Mouse (Mus musculus) megakaryocyte, adult 5-6 weeks (primary cell): ENCODE measurements around the gene Zbtb21. TPM values are rescaled to one million over a fixed set of nuclear protein-coding genes. Genes with fewer than 3 reads are reported as not detected.
"Not testable (repeated sequence)": the region's sequence is repeated elsewhere in the genome, so short reads cannot be mapped to it uniquely, and the experiment has no call there.

ENCODE experiments used
- ATAC-seq: 2 replicates; pipeline ENCODE4 v1.8.0; 2016; ENCODE audit warnings: mild to moderate bottlenecking, inconsistent platforms; ENCODE audit not compliant: poor library complexity, severe bottlenecking
- total RNA-seq, 2 experiments: library from RNA; stranded (forward) in 1 of 2; stranded (reverse) in 1 of 2; fragments of 153-499, 151-499 nt in 1 of 2; fragments of 221-1000, 200-1000 nt in 1 of 2; gene quantifications; 2 replicates each; pipeline versions ENCODE4 v1.2.3 to v1.2.4; 2015 to 2017

The Zbtb21 gene
- total RNA-seq, 2 experiments from 2014 or later, result 10.6 to 12.1 TPM

DNA sequence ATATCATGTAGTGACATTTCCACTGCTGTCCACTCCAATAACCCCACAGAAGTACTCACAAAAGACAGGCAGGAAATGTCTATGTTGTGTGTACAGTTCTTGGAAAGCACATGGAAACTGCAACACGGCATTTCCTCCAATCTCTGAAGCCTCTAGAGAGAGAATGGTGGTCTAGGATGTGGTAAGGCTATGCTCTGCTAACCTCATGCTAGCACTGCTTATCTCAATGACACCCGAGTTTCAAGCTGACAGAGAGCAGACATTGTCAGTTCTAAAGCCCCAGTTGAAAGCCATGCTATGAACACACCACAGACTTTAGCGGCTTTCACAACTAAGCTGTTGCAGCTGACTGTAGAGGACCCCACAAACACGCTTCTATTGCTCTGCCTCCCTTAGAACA lies 13.6 kb downstream of the Zbtb21 start:
- ATAC-seq, result no peak

GRCm38 (mm10) chr16:97946993-97947392 lies 15.4 kb downstream of the Zbtb21 start:
- not testable (repeated sequence) for ATAC-seq

DNA sequence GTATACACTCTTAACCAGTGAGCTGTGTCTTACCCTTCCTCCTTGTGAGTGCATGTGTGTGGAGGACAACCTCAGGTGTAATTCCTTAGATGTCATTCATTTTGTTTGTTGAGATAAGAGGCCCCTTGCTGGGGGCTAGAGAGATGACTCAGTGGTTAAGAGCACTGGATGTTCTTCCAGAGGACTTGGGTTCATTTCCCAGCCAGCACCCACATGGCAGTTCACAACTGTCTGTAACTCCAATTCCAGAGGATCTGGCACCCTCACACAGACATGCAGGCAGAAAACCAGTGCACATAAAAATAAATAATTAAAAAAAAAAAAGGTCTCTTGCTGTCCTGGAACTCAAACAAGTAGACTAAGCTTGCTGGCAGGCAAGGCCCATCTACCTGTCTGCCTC lies 20.6 kb downstream of the Zbtb21 start:
- ATAC-seq, result no peak

DNA sequence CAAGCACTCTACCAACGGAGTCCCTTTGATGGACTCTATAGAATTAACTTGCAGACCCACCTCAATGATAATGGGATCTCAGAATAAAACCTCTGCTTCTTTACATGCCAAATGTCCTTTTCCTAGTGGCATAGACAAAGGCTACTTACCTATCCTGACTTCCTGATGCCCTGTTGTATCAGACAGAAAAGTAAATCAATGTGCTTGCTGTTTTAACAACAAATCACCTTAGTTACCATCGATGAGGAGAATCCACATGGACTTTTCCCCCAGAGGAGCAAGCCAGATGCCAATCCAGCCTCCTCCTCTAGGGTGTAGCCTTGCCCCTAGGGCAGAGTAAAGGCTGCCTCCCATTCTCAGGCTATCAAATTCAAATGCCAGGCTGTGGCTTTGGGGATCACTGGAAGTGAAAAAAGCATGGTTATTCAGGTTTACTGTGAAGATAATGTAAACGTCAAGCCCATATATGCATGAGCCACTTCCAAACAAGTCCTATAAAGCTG lies 21.9 kb downstream of the Zbtb21 start:
- ATAC-seq, result no peak

- no peak for ATAC-seq
These were observed 26.6 kb downstream of the Zbtb21 start for GRCm38 (mm10) chr16:97935815-97936214.

DNA sequence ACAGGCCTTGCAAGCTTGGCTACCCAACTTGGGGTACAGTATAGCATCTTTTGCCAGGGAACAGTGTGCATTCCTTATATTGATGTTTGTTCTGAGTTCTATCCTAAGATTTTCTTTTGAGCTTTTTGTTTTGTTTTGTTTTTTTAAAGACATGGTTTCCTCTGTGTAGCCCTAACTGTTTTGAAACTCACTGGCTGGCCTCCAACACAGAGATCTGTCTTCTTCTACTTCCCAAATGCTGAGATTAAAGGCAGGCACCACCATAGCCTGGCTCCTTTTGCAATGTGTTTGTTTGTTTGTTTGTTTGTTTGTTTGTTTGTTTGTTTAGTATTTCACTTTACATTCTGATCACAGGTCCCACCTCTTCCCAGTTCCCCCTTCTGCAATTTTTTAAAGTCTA lies 32.2 kb downstream of the Zbtb21 start:
- ATAC-seq, result no peak

GRCm38 (mm10) chr16:97929520-97929919 lies 32.9 kb downstream of the Zbtb21 start:
- ATAC-seq, result no peak

GRCm38 (mm10) chr16:97927331-97927938 lies 35.0 kb downstream of the Zbtb21 start:
- no peak for ATAC-seq

DNA sequence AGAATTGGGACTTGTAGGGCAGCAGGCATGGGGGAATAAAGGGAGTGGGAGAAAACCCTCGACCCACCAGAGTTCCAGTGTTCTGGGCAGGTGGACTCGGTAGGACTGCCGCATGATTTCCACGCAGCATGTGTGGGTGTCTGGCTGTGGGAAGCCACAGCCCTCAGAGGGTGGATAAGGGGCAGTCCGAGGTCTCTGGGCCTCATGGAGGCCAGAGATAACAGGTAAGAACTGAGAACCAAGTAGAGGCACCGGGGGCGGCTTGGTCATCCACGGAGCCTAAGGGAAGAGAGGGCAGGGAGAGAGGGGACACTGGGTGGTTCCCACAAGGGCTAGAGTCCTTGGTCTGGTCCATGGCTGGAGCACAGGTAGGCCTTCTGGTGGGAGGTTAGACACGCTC lies 36.0 kb downstream of the Zbtb21 start:
- ATAC-seq, result no peak

DNA sequence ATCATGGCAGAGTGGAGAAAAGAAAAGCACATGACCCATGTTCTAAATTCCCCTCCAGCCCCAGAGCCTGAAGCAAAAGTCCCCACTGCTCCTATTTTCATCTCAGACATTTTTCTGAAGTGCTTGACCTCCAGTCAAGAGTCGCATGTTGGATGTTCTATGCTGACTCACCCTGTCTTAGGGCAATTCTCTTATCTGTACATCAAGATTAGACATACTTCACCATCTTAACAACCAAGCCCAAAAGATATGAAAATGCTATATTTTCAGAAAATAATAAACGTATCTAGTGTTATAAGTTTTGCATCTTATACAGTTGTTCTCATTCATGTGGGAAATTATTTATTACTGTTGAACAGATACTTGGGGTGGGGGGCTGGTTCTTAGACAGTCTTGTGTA lies 36.7 kb downstream of the Zbtb21 start:
- ATAC-seq, result no peak

DNA sequence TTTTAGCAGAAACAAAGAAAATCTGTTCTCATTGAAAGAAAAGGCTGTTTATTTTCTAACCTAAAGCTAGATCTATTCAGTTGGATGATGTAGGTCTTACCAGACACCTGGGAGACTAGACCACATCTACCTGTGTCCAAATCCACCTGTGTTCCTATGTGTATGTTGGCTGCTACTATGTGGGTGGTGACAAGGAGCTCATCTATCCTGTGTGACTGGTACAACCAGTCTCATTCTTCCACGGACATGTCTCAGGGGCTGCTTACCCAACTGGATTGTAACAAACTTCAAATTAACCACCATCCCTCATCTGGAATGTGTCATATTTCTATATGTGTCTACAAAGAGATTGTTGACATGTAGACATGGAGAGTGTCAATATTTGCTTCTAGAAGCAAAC lies 38.7 kb downstream of the Zbtb21 start:
- ATAC-seq, result no peak

GRCm38 (mm10) chr16:97922779-97923126 lies 39.7 kb downstream of the Zbtb21 start:
- ATAC-seq, result peak; percentile 19

GRCm38 (mm10) chr16:97921961-97922778 lies 40.3 kb downstream of the Zbtb21 start:
- peak; percentile 93 for ATAC-seq

DNA sequence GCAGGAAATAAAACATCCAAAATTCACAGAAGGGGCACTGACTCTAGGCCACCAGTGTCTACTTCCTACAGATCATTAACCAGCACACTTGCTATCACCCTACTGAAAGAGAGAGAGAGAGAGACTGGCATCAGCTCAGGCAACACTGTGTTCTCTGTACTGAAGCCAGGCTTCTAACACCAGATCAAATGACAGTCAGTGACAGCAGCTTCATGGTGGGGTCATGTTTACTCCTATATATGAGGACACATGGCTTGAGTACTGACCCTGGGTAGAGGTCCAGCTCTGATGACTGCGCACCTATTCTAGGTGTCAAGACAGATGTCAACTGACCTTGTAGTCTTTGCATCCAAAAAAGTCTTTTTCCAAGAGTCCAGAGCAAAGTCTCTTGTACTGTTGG lies 41.8 kb downstream of the Zbtb21 start:
- ATAC-seq, result no peak

DNA sequence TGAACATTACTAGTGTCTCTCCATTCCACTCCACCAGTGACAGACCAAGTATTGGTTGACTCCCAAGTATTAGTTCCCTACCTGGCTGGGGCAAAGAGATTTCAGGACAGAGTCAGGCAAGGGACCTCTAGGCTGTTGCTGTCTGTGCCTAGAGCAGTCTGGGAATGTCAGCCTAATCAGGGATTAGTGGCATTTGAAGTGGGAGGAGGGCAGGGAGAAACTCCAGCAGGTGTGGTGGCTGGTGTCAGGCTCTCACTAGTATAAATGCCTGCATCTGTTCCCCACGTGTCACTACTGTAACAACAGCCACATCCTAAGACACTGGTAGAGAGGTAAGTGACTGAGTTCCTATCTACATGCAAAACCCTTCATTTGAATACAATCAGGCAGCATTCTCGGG lies 42.6 kb downstream of the Zbtb21 start:
- no peak for ATAC-seq

DNA sequence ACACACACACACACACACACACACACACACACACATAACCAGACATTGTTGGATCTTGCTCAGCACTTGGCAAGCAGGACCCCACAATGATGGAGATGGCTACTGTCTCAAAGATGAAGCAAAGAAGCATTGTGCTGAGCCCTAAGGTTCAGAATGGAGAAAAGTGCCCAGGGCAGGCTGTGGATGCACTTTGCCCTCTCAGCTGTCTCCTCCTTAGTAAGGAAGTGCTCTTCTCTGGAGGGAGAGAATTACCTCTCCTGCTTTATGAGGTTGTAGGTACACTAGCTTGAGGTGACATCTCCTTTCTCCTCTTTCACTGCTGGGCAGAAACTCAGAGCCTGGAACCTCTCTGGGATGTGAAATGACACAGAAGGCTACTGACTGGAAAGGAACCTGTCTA lies 49.5 kb downstream of the Zbtb21 start:
- ATAC-seq, result no peak

- no peak for ATAC-seq
These were observed 53.1 kb downstream of the Zbtb21 start for GRCm38 (mm10) chr16:97909356-97909755.

DNA sequence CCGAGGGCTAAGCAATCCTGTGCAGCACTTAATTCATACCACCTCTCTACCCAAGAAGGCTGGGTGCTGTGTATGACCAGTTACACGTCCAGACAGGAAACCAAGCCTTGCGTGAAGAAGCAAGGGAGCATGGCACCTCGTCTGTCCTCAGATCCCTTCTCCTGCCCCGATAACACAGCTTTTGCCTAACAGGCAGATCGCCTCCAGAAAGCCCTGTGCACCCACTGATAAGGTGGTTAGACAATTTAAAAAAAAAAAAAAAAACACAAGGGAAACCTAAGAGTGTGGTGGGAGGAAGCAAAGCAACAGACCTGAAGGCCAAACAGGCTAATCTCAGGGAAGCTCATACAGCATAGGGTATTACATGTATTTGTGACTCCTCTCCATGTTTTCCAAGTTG lies 54.9 kb downstream of the Zbtb21 start:
- no peak for ATAC-seq

GRCm38 (mm10) chr16:97906337-97906736 lies 56.1 kb downstream of the Zbtb21 start:
- no peak for ATAC-seq

- ATAC-seq, result no peak
These were observed 56.9 kb downstream of the Zbtb21 start for GRCm38 (mm10) chr16:97905449-97905991.

- no peak for ATAC-seq
These were observed 58.4 kb downstream of the Zbtb21 start for GRCm38 (mm10) chr16:97904035-97904434.

- ATAC-seq, result no peak
These were observed 64.9 kb downstream of the Zbtb21 start for GRCm38 (mm10) chr16:97897346-97898024.
